Mouse (Mus musculus) liver, embryonic 12.5 days (tissue): ENCODE measurements around the gene Cotl1. TPM values are rescaled to one million over a fixed set of nuclear protein-coding genes. Genes with fewer than 3 reads are reported as not detected.
"Not testable (repeated sequence)": the region's sequence is repeated elsewhere in the genome, so short reads cannot be mapped to it uniquely, and the experiment has no call there.

ENCODE experiments used
- ATAC-seq: fragments of 200-750 bp; cut with Nextera tagmentation; 2 replicates; pipeline ENCODE4 v1.8.0; 2017; ENCODE audit warnings: moderate number of reproducible peaks, mild to moderate bottlenecking, moderate library complexity
- H3K27ac ChIP-seq: fragments of 300-500 bp; sonication (generic); 2 replicates; pipeline ENCODE4 v1.5.1; 2016; ENCODE audit warnings: mild to moderate bottlenecking
- H3K27me3 ChIP-seq: fragments of 300-500 bp; sonication (generic); replicated peaks from 2 replicates; pipeline ENCODE4 v1.6.1; 2016; ENCODE audit warnings: mild to moderate bottlenecking, moderate library complexity
- H3K36me3 ChIP-seq: fragments of 300-500 bp; sonication (generic); 2 replicates; pipeline ENCODE4 v1.6.1; 2016; ENCODE audit warnings: mild to moderate bottlenecking, moderate library complexity
- H3K4me1 ChIP-seq: fragments of 300-500 bp; sonication (generic); 2 replicates; pipeline ENCODE4 v1.6.1; 2016
- H3K4me2 ChIP-seq: fragments of 300-500 bp; sonication (generic); 2 replicates; pipeline ENCODE4 v1.6.1; 2016; ENCODE audit warnings: mild to moderate bottlenecking, moderate library complexity
- H3K4me3 ChIP-seq: fragments of 300-500 bp; sonication (generic); 2 replicates; pipeline ENCODE4 v1.5.1; 2016; ENCODE audit warnings: mild to moderate bottlenecking, moderate library complexity
- H3K9ac ChIP-seq: fragments of 300-500 bp; sonication (generic); 2 replicates; pipeline ENCODE4 v1.6.1; 2016; ENCODE audit warnings: mild to moderate bottlenecking, moderate library complexity
- H3K9me3 ChIP-seq: fragments of 300-500 bp; sonication (generic); replicated peaks from 2 replicates; pipeline ENCODE4 v1.6.1; 2016; ENCODE audit warnings: mild to moderate bottlenecking, moderate library complexity
- WGBS: fragments of 180-500 bp; shearing (Covaris S2); methylation state at CpG from one replicate; pipeline ENCODE4 v1.1.7; 2016; ENCODE audit not compliant: insufficient replicate concordance; 5-methylcytosine and 5-hydroxymethylcytosine counted together
- polyA plus RNA-seq: library from polyadenylated mRNA; unstranded; fragments of >200 nt; fragmentation: Nextera tagmentation; extraction: Ambion mirVana; gene quantifications from 2 replicates; pipeline ENCODE4 v1.2.1, GENCODE M21; 2016

Cotl1 gene
- polyA plus RNA-seq, 1 experiment from 2014 or later: 49.5 TPM

DNA sequence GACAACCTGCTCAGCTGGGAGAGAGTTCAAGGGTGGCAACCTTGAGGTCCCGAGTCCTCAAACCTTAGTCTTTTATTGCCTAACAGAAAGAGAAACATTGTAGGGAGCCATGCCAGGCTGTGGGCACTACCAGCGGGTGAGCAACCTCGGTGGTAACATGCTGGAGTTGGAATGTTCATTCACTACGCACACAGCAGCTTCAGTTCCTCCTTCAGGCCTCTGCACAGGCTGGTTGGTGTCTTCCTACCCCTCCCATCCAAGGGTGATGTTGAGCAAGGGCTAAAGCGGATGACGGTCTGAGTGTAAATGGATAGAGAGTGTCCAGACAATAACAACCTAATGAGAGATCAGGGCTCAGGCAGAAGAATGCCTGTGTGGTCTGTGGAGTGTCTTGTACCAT lies 17.4 kb upstream of the Cotl1 start:
- Histone ChIP-seq H3K4me2 (no peak overlapping the region), H3K4me3 (no peak overlapping the region), H3K4me1 (peaks cover 49% of the 10 kb centered on the region), H3K9ac (no peak overlapping the region), H3K36me3 (no peaks in the 10 kb centered on the region), H3K27ac (no peak overlapping the region), H3K9me3 (no peaks in the 10 kb centered on the region), H3K27me3 (no peaks in the 10 kb centered on the region; the same call in 1 of the 2 replicates)
- no peak for ATAC-seq
- WGBS: 34% methylated on average over 6 of the region's 6 CpGs

GRCm38 (mm10) chr8:119855656-119856055 lies 15.3 kb upstream of the Cotl1 start:
- H3K4me2 ChIP-seq: no peak overlapping the region
- H3K27me3 ChIP-seq: no peaks in the 10 kb centered on the region; the same call in 1 of the 2 replicates
- no peaks in the 10 kb centered on the region for H3K36me3 ChIP-seq
- 58% methylated on average over 5 of the region's 5 CpGs for WGBS
- H3K4me1 ChIP-seq: peaks cover 30% of the 10 kb centered on the region
- no peaks in the 10 kb centered on the region for H3K9me3 ChIP-seq
- ATAC-seq: no peak
- H3K4me3 ChIP-seq: no peak overlapping the region
- no peak overlapping the region for H3K27ac ChIP-seq
- H3K9ac ChIP-seq: no peak overlapping the region

- Histone ChIP-seq H3K4me2 (no peak overlapping the region), H3K9ac (no peak overlapping the region), H3K36me3 (no peaks in the 10 kb centered on the region), H3K4me1 (peaks cover 22% of the 10 kb centered on the region), H3K9me3 (no peaks in the 10 kb centered on the region; the same call in 1 of the 2 replicates), H3K4me3 (no peak overlapping the region), H3K27me3 (no peaks in the 10 kb centered on the region), H3K27ac (no peak overlapping the region)
- 61% methylated on average over 5 of the region's 5 CpGs for WGBS
- ATAC-seq: no peak
Measured at GRCm38 (mm10) chr8:119854035-119854434, 13.7 kb upstream of the Cotl1 start.

DNA sequence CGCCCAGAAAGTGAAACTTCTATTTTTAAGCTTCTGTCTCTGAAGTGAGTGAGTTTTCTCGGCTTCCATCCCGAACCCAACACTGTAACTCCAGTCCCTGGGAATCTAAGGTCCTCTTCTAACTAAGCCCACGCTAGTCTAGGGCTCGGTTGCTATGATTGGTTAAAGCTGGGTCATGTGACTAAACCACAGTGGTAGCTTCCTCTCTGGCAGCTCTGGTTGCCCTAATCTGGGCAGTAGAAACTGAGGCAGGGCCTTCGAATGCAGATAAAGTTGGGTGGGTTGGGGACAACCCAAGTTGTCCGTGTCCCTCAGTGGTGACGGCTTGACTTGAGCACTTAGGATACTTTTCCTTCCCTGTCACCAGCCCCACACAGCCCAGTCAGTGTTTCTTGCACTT lies 13.2 kb upstream of the Cotl1 start:
- no peaks in the 10 kb centered on the region for H3K36me3 ChIP-seq
- H3K4me1 ChIP-seq: peaks cover 18% of the 10 kb centered on the region
- WGBS: 48% methylated on average over 8 of the region's 8 CpGs
- no peak for ATAC-seq
- no peak overlapping the region for H3K4me3 ChIP-seq
- H3K27me3 ChIP-seq: no peaks in the 10 kb centered on the region
- H3K9me3 ChIP-seq: no peaks in the 10 kb centered on the region; the same call in 1 of the 2 replicates
- H3K4me2 ChIP-seq: no peak overlapping the region
- H3K9ac ChIP-seq: no peak overlapping the region
- H3K27ac ChIP-seq: no peak overlapping the region

DNA sequence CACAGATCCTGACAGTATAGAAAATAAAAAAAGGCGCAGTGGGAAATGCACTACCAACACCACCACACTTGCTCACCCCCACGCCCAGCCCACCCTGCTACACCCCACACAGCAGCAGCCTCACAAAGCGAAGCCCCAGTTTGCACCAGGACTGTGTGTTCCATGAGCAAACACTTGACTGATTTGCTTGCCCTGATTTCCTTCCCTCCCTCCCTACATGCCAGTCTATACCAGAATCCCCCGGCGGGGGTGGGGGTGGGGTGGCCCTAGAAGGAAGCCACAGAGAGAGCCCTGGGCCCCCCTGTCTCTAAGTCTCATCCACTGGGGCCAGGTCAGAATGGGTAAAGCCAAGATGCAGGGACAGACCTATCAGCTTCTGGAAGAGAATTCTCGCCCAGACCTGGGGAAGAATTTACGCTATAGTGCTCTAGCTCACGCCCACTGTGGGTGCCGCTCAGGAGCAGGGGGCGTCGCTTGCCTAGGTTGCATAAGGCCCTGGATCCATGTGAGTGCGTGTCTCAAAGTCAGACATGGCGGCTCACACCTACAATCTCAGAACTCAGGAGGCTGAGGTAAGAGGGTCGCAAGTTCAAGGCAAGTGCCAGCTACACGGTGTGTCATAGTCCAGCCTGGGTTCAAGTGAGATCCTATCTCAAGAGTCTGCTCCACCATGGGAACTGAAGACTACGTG lies 7.0 kb upstream of the Cotl1 start:
- Histone ChIP-seq H3K9me3 (no peaks in the 10 kb centered on the region; the same call in 1 of the 2 replicates), H3K4me1 (0 out of 2 replicates have a peak, but pooled peaks cover 4% of the 10 kb centered on the region), H3K36me3 (no peaks in the 10 kb centered on the region), H3K9ac (no peak overlapping the region), H3K4me2 (no peak overlapping the region), H3K27me3 (peaks cover 27% of the 10 kb centered on the region), H3K27ac (no peak overlapping the region), H3K4me3 (no peak overlapping the region)
- no peak for ATAC-seq
- 62% methylated on average over 16 of the region's 16 CpGs for WGBS

DNA sequence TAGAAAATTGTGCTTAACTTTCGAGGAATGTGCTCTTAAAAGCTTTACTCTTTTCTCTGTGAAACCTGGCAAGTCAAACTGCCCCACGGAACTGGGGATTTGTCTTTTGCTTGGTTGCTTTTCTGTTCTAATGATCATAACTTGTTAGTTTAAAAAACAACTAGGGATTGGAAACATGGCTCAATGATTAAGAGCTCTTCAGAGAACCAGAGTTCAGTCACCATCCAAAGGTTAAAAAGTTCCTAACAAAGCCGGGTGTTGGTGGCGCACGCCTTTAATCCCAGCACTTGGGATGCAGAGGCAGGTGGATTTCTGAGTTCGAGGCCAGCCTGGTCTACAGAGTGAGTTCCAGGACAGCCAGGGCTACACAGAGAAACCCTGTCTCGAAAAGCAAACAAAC lies 5.4 kb upstream of the Cotl1 start:
- H3K4me2 ChIP-seq: not testable (repeated sequence)
- H3K4me1 ChIP-seq: peaks cover 17% of the 10 kb centered on the region
- 62% methylated on average over 7 of the region's 7 CpGs for WGBS

GRCm38 (mm10) chr8:119844577-119844976 lies 4.2 kb upstream of the Cotl1 start:
- peaks cover 31% of the 10 kb centered on the region for H3K27me3 ChIP-seq

More for the DNA sequence above, 5.4 kb upstream of the Cotl1 start:
- H3K4me3 ChIP-seq, H3K36me3 ChIP-seq, H3K27ac ChIP-seq, ATAC-seq, H3K9ac ChIP-seq, H3K9me3 ChIP-seq: not testable (repeated sequence)
- H3K27me3 ChIP-seq: peaks cover 27% of the 10 kb centered on the region

GRCm38 (mm10) chr8:119843444-119843843 lies 3.1 kb upstream of the Cotl1 start:
- no peak for ATAC-seq
- H3K9me3 ChIP-seq: no peaks in the 10 kb centered on the region
- 2% methylated on average over 4 of the region's 4 CpGs for WGBS

More at GRCm38 (mm10) chr8:119844577-119844976, 4.2 kb upstream of the Cotl1 start:
- H3K9ac ChIP-seq: no peak overlapping the region
- no peak for ATAC-seq
- H3K36me3 ChIP-seq: no peaks in the 10 kb centered on the region
- WGBS: 42% methylated on average over 8 of the region's 8 CpGs
- no peak overlapping the region for H3K4me3 ChIP-seq
- H3K9me3 ChIP-seq: no peaks in the 10 kb centered on the region; the same call in 1 of the 2 replicates
- H3K4me1 ChIP-seq: peaks cover 25% of the 10 kb centered on the region
- H3K4me2 ChIP-seq: no peak overlapping the region
- H3K27ac ChIP-seq: no peak overlapping the region

DNA sequence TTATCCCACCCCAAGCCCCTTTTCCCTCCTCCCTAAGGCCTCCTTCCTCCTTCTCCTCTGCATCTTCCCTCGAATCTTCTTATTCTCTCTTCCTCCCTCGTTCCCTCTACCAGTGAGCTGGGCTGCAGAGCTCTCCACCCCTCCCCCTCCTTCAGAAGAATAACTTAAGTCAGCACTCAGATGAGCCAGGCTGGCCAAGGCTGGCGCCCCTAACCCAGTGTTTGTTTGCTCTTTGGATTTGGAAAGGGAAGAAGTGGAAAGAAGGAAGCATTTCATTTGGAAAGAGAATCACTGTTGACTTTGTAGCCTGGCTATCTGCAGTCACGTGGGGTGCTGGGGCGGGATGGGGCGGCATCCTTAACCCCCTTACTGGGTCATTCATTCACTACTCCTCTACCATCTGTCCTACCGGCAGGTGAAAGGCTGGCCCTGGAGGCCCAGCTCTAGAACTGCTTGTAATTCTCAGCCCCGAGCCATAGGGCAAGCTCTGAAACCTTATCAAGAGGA lies 614 bp upstream of the Cotl1 start:
- 15% methylated on average over 8 of the region's 8 CpGs for WGBS
- no peak; the same call in 1 of the 2 replicates for ATAC-seq
- peak overlapping the region; percentile 71 for H3K27ac ChIP-seq
- no peaks in the 10 kb centered on the region for H3K9me3 ChIP-seq
- H3K4me3 ChIP-seq: peak overlapping the region; percentile 66
- peaks cover 4% of the 10 kb centered on the region; the same call in 1 of the 2 replicates for H3K36me3 ChIP-seq
- H3K27me3 ChIP-seq: peaks cover 37% of the 10 kb centered on the region
- H3K4me2 ChIP-seq: peak overlapping the region; percentile 92
- H3K4me1 ChIP-seq: peaks cover 51% of the 10 kb centered on the region
- peak overlapping the region; percentile 72 for H3K9ac ChIP-seq

More at GRCm38 (mm10) chr8:119843444-119843843, 3.1 kb upstream of the Cotl1 start:
- H3K27ac ChIP-seq: no peak overlapping the region
- H3K9ac ChIP-seq: no peak overlapping the region
- peaks cover 42% of the 10 kb centered on the region for H3K27me3 ChIP-seq
- no peaks in the 10 kb centered on the region for H3K36me3 ChIP-seq
- peaks cover 36% of the 10 kb centered on the region for H3K4me1 ChIP-seq
- no peak overlapping the region for H3K4me2 ChIP-seq
- no peak overlapping the region for H3K4me3 ChIP-seq

DNA sequence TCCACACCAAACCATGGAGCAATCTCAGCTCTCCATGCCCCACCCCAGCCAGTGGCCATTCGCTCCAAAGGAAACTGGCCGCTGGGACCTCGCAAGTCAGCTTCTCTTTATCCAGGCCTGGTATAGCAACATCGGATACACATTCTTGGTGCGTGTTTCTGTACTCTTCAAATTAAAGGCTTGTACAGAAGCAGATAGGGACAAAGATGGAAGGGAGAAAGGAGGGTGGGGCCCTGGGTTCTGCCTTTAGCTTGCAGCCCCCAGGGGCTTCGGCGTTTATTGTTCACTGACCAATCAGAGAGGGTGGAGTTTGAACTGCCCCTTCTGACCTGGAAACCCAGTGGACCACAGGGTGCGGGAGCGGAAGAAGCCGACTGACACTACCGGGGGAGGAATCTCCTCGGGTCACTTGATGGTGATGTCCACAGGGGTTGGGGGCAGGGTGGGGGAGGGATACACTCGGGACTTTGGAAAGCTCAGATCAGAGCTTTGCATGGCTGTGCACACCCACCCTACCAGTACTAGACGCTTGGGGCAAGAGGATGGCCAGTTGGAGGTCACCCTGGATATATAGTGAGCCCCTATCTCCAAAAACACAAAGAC lies 824 bp downstream of the Cotl1 start:
- Histone ChIP-seq H3K27me3 (peaks cover 29% of the 10 kb centered on the region), H3K4me3 (peak overlapping the region; percentile 66), H3K9me3 (no peaks in the 10 kb centered on the region), H3K27ac (peak overlapping the region; percentile 61; the same call in 1 of the 2 replicates), H3K36me3 (peaks cover 4% of the 10 kb centered on the region; the same call in 1 of the 2 replicates), H3K9ac (peak overlapping the region; percentile 72), H3K4me1 (peaks cover 59% of the 10 kb centered on the region), H3K4me2 (peak overlapping the region; percentile 92)
- ATAC-seq: no peak
- 22% methylated on average over 14 of the region's 14 CpGs for WGBS

- H3K4me2 ChIP-seq: peak overlapping the region; percentile 92
- peaks cover 6% of the 10 kb centered on the region; the same call in 1 of the 2 replicates for H3K36me3 ChIP-seq
- 54% methylated on average over 4 of the region's 4 CpGs for WGBS
- H3K9ac ChIP-seq: peak overlapping the region; percentile 72; the same call in 1 of the 2 replicates
- peak overlapping the region; percentile 66 for H3K4me3 ChIP-seq
- H3K27ac ChIP-seq: 0 out of 2 replicates have a peak overlapping the region, but pooled peaks have one; percentile 61
- no peak for ATAC-seq
- H3K4me1 ChIP-seq: peaks cover 64% of the 10 kb centered on the region
- H3K9me3 ChIP-seq: no peaks in the 10 kb centered on the region
- H3K27me3 ChIP-seq: peaks cover 23% of the 10 kb centered on the region
Measured at GRCm38 (mm10) chr8:119838983-119839340, 1.4 kb downstream of the Cotl1 start.
